Mouse (Mus musculus) liver, embryonic 11.5 days (tissue): ENCODE measurements around the gene Wrap53. TPM values are rescaled to one million over a fixed set of nuclear protein-coding genes. Genes with fewer than 3 reads are reported as not detected.

Experiments used
- ATAC-seq: fragments of 200-750 bp; cut with Nextera tagmentation; replicated peaks from 2 replicates; pipeline ENCODE4 v1.8.0; 2017; ENCODE audit warnings: moderate number of reproducible peaks, mild to moderate bottlenecking, moderate TSS enrichment, moderate library complexity; ENCODE audit not compliant: low FRiP score
- DNase-seq: peaks from one replicate; pipeline ENCODE4 v3.0.0-alpha.2; 2017; ENCODE audit warnings: low spot score
- H3K27ac ChIP-seq: fragments of 300-500 bp; sonication (generic); 2 replicates; pipeline ENCODE4 v1.5.1; 2014; ENCODE audit warnings: mild to moderate bottlenecking, low read depth, low read length, control low read depth
- H3K27me3 ChIP-seq: fragments of 300-500 bp; sonication (generic); replicated peaks from 2 replicates; pipeline ENCODE4 v1.6.1; 2014; ENCODE audit warnings: low read length, mixed read lengths; ENCODE audit not compliant: control insufficient read depth, insufficient read depth
- H3K36me3 ChIP-seq: fragments of 300-500 bp; sonication (generic); 2 replicates; pipeline ENCODE4 v1.6.1; 2014; ENCODE audit warnings: mild to moderate bottlenecking, low read length, moderate library complexity, mixed read lengths; ENCODE audit not compliant: control insufficient read depth, insufficient read depth
- H3K4me1 ChIP-seq: fragments of 300-500 bp; sonication (generic); replicated peaks from 2 replicates; pipeline ENCODE4 v1.6.1; 2014; ENCODE audit warnings: low read length, mixed read lengths; ENCODE audit not compliant: control insufficient read depth, insufficient read depth
- H3K4me2 ChIP-seq: fragments of 300-500 bp; sonication (generic); 2 replicates; pipeline ENCODE4 v1.6.1; 2014; ENCODE audit warnings: mild to moderate bottlenecking, control low read depth, moderate library complexity
- H3K4me3 ChIP-seq: fragments of 300-500 bp; sonication (generic); 2 replicates; pipeline ENCODE4 v1.5.1; 2014; ENCODE audit warnings: low read depth, low read length, control low read depth
- H3K9ac ChIP-seq: fragments of 300-500 bp; sonication (generic); 2 replicates; pipeline ENCODE4 v1.6.1; 2014; ENCODE audit warnings: low read depth, low read length, control low read depth
- H3K9me3 ChIP-seq: fragments of 300-500 bp; sonication (generic); 2 replicates; pipeline ENCODE4 v1.6.1; 2016; ENCODE audit warnings: low read length, inconsistent platforms, mixed read lengths; ENCODE audit not compliant: control insufficient read depth
- WGBS: fragments of 180-500 bp; shearing (Covaris S2); extraction: QIAGEN DNeasy Blood & Tissue Kit; methylation state at CpG from one replicate; pipeline ENCODE4 v1.1.7; 2014; 5-methylcytosine and 5-hydroxymethylcytosine counted together
- polyA plus RNA-seq: library from polyadenylated mRNA; unstranded; fragments of >200 nt; fragmentation: Nextera tagmentation; extraction: Ambion mirVana; gene quantifications from 2 replicates; pipeline ENCODE4 v1.2.1, GENCODE M21; 2014

Gene Wrap53
- polyA plus RNA-seq, 1 experiment from 2014 or later: 39.3 TPM

GRCm38 (mm10) chr11:69565131-69565530 lies 14.9 kb downstream of the Wrap53 start:
- Histone ChIP-seq H3K27ac (no peak overlapping the region), H3K9me3 (no peaks in the 10 kb centered on the region), H3K36me3 (peaks cover 11% of the 10 kb centered on the region; the same call in 1 of the 2 replicates), H3K4me1 (peaks cover 20% of the 10 kb centered on the region), H3K4me2 (no peak overlapping the region), H3K9ac (no peak overlapping the region), H3K27me3 (peaks cover 13% of the 10 kb centered on the region), H3K4me3 (no peak overlapping the region)
- DNase-seq (no peak), ATAC-seq (no peak)
- 79% methylated on average over 8 of the region's 8 CpGs for whole genome bisulfite sequencing

- WGBS: 85% methylated on average over 3 of the region's 3 CpGs
- ATAC-seq (no peak), DNase-seq (peak; percentile 30)
- H3K9me3 ChIP-seq: no peaks in the 10 kb centered on the region
- no peak overlapping the region for H3K4me2 ChIP-seq
- no peak overlapping the region for H3K4me3 ChIP-seq
- H3K27ac ChIP-seq: no peak overlapping the region
- no peak overlapping the region for H3K9ac ChIP-seq
- peaks cover 20% of the 10 kb centered on the region for H3K27me3 ChIP-seq
- peaks cover 11% of the 10 kb centered on the region; the same call in 1 of the 2 replicates for H3K36me3 ChIP-seq
- peaks cover 24% of the 10 kb centered on the region for H3K4me1 ChIP-seq
Measured at GRCm38 (mm10) chr11:69564391-69564790, 15.7 kb downstream of the Wrap53 start.

GRCm38 (mm10) chr11:69563373-69563772 lies 16.7 kb downstream of the Wrap53 start:
- peaks cover 11% of the 10 kb centered on the region; the same call in 1 of the 2 replicates for H3K36me3 ChIP-seq
- H3K9me3 ChIP-seq: no peaks in the 10 kb centered on the region
- ATAC-seq: no peak
- H3K4me3 ChIP-seq: no peak overlapping the region
- no peak for DNase-seq
- peaks cover 34% of the 10 kb centered on the region for H3K4me1 ChIP-seq
- no peak overlapping the region for H3K9ac ChIP-seq
- no peak overlapping the region for H3K4me2 ChIP-seq
- peaks cover 24% of the 10 kb centered on the region for H3K27me3 ChIP-seq
- H3K27ac ChIP-seq: peak overlapping the region; percentile 13; the same call in 1 of the 2 replicates
- WGBS: 68% methylated on average over 13 of the region's 13 CpGs

GRCm38 (mm10) chr11:69560896-69561854 lies 18.9 kb downstream of the Wrap53 start:
- H3K27ac ChIP-seq: no peak overlapping the region
- H3K27me3 ChIP-seq: peaks cover 33% of the 10 kb centered on the region
- peaks cover 35% of the 10 kb centered on the region for H3K4me1 ChIP-seq
- ATAC-seq (no peak), DNase-seq (peak; percentile 36)
- H3K36me3 ChIP-seq: peaks cover 11% of the 10 kb centered on the region; the same call in 1 of the 2 replicates
- no peak overlapping the region for H3K4me3 ChIP-seq
- no peaks in the 10 kb centered on the region for H3K9me3 ChIP-seq
- H3K9ac ChIP-seq: no peak overlapping the region
- H3K4me2 ChIP-seq: peak overlapping the region; percentile 84
- 56% methylated on average over 16 of the region's 16 CpGs for WGBS

- peaks cover 35% of the 10 kb centered on the region for H3K4me1 ChIP-seq
- 6% methylated on average over 51 of the region's 59 CpGs for WGBS
Measured at GRCm38 (mm10) chr11:69559851-69560765, 19.9 kb downstream of the Wrap53 start, which contains the start of gene Efnb3. TSS of gene Efnb3 (minus strand) at chr11:69560205.

GRCm38 (mm10) chr11:69559183-69559582 lies 20.9 kb downstream of the Wrap53 start:
- peaks cover 33% of the 10 kb centered on the region for H3K27me3 ChIP-seq
- ATAC-seq (0 out of 2 replicates have a peak, but pooled peaks have one; percentile 29), DNase-seq (peak; percentile 41)
- peak overlapping the region; percentile 10; the same call in 1 of the 2 replicates for H3K9ac ChIP-seq
- 12% methylated on average over 5 of the region's 5 CpGs for WGBS
- peaks cover 33% of the 10 kb centered on the region for H3K4me1 ChIP-seq
- peak overlapping the region; percentile 53 for H3K4me3 ChIP-seq
- peak overlapping the region; percentile 84 for H3K4me2 ChIP-seq
- H3K9me3 ChIP-seq: no peaks in the 10 kb centered on the region
- peaks cover 11% of the 10 kb centered on the region; the same call in 1 of the 2 replicates for H3K36me3 ChIP-seq
- H3K27ac ChIP-seq: no peak overlapping the region

More at GRCm38 (mm10) chr11:69559851-69560765, 19.9 kb downstream of the Wrap53 start, which contains the start of gene Efnb3:
- DNase-seq (peak; percentile 52), ATAC-seq (no peak)
- peak within 1 kb of the TSS; percentile 53 for H3K4me3 ChIP-seq
- H3K4me2 ChIP-seq: peak within 1 kb of the TSS; percentile 84
- peak within 1 kb of the TSS; percentile 50; the same call in 1 of the 2 replicates for H3K27ac ChIP-seq
- peaks cover 11% of the 10 kb centered on the region; the same call in 1 of the 2 replicates for H3K36me3 ChIP-seq
- H3K9ac ChIP-seq: peak within 1 kb of the TSS; percentile 61
- peaks cover 33% of the 10 kb centered on the region for H3K27me3 ChIP-seq
- no peaks in the 10 kb centered on the region for H3K9me3 ChIP-seq

GRCm38 (mm10) chr11:69558756-69559155 lies 21.3 kb downstream of the Wrap53 start:
- Histone ChIP-seq H3K4me1 (peaks cover 29% of the 10 kb centered on the region), H3K4me3 (peak overlapping the region; percentile 53; the same call in 1 of the 2 replicates)

More at GRCm38 (mm10) chr11:69558756-69559155, 21.3 kb downstream of the Wrap53 start:
- no peak for ATAC-seq
- Histone ChIP-seq H3K27ac (no peak overlapping the region), H3K4me2 (peak overlapping the region; percentile 84), H3K9me3 (no peaks in the 10 kb centered on the region), H3K36me3 (peaks cover 11% of the 10 kb centered on the region; the same call in 1 of the 2 replicates), H3K27me3 (peaks cover 33% of the 10 kb centered on the region), H3K9ac (no peak overlapping the region; the same call in 1 of the 2 replicates)
- WGBS: 14% methylated on average over 6 of the region's 6 CpGs
- peak; percentile 33 for DNase-seq
